Mouse (Mus musculus): ENCODE measurements around the gene Tmem63a.

- TF ChIP-seq ZC3H11A (IDR thresholded peaks at IDR 0.05; ENCODE audit: borderline replicate concordance, low read depth, low read length) (no peak), MAFK (IDR thresholded peaks at IDR 0.05; ENCODE audit: insufficient read depth, low read depth, low read length) (no peak), HCFC1 (IDR thresholded peaks at IDR 0.05; ENCODE audit: borderline replicate concordance, insufficient read depth, low read length) (no peak), ZNF384 (IDR thresholded peaks at IDR 0.05; ENCODE audit: low read depth, low read length) (no peak)
Measured at GRCm38 (mm10) chr1:181007831-181008230, 65.7 kb downstream of the Tmem63a start.

All from ES-E14 (cell line).